Mouse (Mus musculus) thymus, adult 2 months (tissue): ENCODE measurements around the gene Lgsn.

ENCODE experiments used
- CTCF ChIP-seq: fragments of 200-500 bp; IDR thresholded peaks from 2 replicates; pipeline ENCODE4 v1.5.1; 2012; ENCODE audit warnings: mild to moderate bottlenecking, control low read depth, low read length, moderate library complexity, borderline replicate concordance; ENCODE audit not compliant: control insufficient read depth, poor library complexity, insufficient read depth; ENCODE audit errors: extremely low read depth
- POLR2A ChIP-seq: fragments of 200-500 bp; IDR thresholded peaks from 2 replicates; pipeline ENCODE4 v1.6.1; 2012; ENCODE audit warnings: mild to moderate bottlenecking, low read length, control low read depth, moderate library complexity; ENCODE audit not compliant: control insufficient read depth, poor library complexity, insufficient read depth; ENCODE audit errors: extremely low read depth

DNA sequence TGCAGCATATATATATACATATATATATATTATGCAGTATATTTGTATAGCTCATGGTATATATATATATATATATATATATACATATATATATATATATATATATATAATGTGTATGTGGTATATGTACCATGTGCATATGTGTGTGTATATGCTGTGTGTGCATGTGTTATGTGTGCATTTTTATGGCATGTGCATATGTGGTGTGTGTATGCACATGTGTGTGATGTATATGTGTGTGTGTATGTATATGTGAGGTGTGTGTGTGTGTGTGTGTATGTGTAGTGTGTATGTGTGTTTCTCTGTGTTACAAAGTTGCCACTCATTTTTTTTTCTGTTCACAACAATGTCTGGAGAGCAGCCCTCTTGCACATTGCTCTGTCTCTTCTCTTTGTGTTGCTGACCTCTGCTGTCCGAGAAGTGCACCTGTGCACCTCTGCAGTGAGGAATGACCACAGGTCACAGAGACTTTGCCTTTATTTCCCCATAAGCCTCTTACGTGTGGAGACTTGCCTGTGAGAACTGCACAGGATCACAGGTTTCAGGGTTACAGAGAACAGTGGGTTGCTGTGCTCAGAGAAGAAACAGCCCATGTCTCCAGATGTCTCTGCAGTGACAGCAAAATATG is 23.3 kb upstream of the Lgsn start:
- TF ChIP-seq CTCF (no peak), POLR2A (no peak)
